Mouse (Mus musculus): ENCODE results near the gene Sp6. TPM values are rescaled to one million over a fixed set of nuclear protein-coding genes. Genes with fewer than 3 reads are reported as not detected.

The Sp6 gene
- polyA plus RNA-seq, 1 experiment, result 8.5 TPM

DNA sequence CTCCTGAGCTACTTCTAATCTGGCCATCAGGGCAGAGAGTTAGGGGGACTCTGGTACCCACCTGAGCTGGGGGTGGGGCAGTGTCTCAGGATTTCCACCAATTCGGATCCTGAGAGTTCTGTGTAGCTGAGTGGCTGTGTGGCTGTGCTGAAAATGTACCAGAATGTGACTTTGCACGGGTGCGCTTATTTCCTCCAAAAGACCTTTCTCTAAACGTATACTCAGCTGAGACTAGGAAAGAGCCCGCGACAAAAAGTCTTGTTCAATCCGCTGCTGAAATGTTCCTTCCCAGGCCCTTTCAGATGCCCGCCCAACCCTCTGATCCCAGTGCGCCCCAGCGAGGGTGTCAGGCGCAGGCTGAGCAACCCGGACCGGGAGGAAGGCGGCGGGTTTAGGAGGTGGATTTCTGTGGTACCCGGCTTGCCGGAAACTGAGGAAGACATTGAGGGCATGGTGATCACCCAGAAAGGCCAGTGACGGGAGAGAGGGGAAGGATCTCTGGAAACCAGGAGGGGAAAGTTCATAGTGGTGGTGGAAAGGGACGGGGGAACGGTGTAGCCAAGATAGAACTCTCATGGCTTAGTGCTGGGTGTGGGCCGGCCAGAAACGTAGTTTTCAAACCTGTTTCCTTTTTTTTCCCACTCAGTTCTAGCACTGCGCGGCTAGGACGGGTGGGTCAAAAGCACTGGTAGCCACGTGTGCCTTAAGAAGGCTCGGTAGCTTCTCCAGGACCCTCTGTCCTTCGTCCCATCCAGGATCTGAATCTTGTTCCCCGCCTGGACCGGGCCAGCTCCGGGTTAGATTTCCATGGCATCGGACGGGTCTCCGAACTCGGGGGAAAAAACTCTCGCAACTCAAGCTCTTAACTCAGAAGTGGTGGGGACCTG is 4.7 kb downstream of the Sp6 start:
- H3K4me1 ChIP-seq (ENCODE audit: control insufficient read depth, insufficient read depth, low read length), result peaks cover 2% of the 10 kb centered on the region; the same call in 1 of the 2 replicates
- WGBS, result 3% methylated on average over 36 of the region's 36 CpGs
- peak; percentile 22 for DNase-seq
- H3K4me3 ChIP-seq (replicated peaks; ENCODE audit: extremely low read depth, low read depth, low read length), result peak overlapping the region; percentile 4
- TF ChIP-seq CTCF (IDR thresholded peaks at IDR 0.05; ENCODE audit: insufficient read depth, low read length), result no peak
- no peak for TF ChIP-seq POLR2A (IDR thresholded peaks at IDR 0.05; ENCODE audit: borderline replicate concordance, extremely low read depth, low read depth, low read length)

DNA sequence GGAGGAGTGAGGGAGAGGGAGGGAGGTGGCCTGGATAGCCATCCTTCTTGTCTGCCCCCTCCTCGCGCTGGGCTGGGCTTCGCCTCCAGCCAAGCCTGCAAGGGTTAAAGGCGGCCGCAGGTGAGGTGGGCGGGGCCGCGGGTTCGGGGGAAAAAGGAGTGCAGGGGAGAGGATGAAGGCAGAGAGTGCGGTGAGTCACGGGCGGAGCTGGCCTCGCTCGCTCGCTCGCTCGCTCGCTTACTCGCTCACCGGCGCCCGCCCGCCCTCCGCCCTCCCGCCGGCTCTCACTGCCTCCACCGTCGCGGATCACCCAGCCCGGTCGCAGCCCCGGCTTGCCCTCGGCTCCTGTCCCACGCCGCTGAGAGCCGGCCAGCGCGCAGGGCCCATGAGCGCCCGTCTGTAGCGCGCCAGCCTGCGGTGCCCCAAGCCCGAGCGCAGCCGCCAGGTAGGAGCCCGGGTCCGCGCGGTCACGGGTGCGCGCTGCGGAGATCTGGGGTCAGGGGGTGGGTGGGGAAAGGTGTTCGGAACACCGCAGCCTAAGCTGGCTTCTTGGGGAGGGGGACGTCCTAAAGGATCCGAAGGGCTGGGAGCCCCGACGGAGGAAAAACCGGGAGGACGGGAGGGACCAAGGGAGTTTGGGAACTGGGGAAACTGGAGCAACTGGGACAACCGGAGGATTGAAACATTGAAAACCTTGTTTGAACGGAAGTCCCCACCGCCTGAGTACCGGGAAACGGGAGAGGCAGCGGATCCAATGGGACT is 5.6 kb downstream of the Sp6 start:
- peaks cover 2% of the 10 kb centered on the region; the same call in 1 of the 2 replicates for H3K4me1 ChIP-seq (ENCODE audit: control insufficient read depth, insufficient read depth, low read length)
- TF ChIP-seq POLR2A (IDR thresholded peaks at IDR 0.05; ENCODE audit: borderline replicate concordance, extremely low read depth, low read depth, low read length) (no peak), CTCF (IDR thresholded peaks at IDR 0.05; ENCODE audit: insufficient read depth, low read length) (no peak)
- peak overlapping the region; percentile 0 for H3K4me3 ChIP-seq (replicated peaks; ENCODE audit: extremely low read depth, low read depth, low read length)
- WGBS, result 2% methylated on average over 68 of the region's 68 CpGs
- peak; percentile 20 for DNase-seq

DNA sequence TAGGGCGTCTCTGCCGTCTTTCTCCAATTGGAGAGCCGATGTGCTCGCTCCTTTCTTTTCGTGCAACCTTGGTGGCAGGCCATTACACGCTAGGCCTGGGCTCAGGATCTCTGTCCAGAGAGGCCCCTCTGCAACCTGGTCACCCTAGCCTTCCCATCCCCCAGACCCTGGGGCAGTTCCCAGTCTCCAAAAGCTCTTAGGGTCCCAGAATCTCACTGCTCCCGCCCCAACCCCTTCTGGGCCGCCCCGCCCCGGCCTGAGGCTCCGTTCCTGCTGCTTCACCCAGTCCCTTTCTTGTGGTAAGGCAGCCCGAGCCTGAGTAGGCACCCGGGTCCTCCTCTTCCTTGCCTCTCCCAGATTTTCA is 6.1 kb downstream of the Sp6 start:
- Histone ChIP-seq H3K4me3 (replicated peaks; ENCODE audit: extremely low read depth, low read depth, low read length) (no peak overlapping the region), H3K4me1 (ENCODE audit: control insufficient read depth, insufficient read depth, low read length) (peaks cover 2% of the 10 kb centered on the region; the same call in 1 of the 2 replicates)
- no peak for DNase-seq
- TF ChIP-seq CTCF (IDR thresholded peaks at IDR 0.05; ENCODE audit: insufficient read depth, low read length) (no peak), POLR2A (IDR thresholded peaks at IDR 0.05; ENCODE audit: borderline replicate concordance, extremely low read depth, low read depth, low read length) (no peak)
- WGBS, result 30% methylated on average over 13 of the region's 13 CpGs

DNA sequence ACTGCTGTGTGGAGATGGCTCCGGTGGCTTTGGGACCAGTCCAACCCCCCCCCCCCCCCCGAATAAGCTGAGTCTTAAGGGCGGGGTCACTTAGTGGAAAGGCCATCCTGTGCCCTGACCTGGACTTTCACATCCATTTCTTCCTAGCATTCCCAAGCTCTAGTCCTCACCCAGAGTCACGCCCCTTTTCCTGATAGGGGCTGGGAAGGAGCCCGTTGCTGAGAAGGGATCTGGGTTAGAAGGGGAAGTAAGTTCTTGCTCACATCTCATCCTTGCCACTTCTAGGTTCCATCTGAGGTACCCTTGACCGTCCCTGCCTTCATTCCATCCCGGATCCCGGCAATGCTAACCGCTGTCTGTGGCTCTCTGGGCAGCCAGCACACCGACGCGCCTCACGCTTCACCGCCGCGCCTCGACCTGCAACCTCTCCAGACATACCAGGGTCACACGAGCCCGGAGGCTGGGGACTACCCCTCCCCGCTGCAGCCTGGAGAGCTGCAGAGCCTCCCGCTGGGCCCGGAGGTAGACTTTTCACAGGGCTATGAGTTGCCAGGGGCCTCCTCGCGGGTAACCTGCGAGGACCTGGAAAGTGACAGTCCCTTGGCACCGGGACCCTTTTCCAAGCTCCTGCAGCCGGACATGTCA is 8.0 kb downstream of the Sp6 start:
- Histone ChIP-seq H3K4me1 (ENCODE audit: control insufficient read depth, insufficient read depth, low read length) (peaks cover 7% of the 10 kb centered on the region), H3K4me3 (replicated peaks; ENCODE audit: extremely low read depth, low read depth, low read length) (no peak overlapping the region)
- TF ChIP-seq CTCF (IDR thresholded peaks at IDR 0.05; ENCODE audit: insufficient read depth, low read length), result no peak
- no peak for DNase-seq
- 2% methylated on average over 27 of the region's 27 CpGs for WGBS

DNA sequence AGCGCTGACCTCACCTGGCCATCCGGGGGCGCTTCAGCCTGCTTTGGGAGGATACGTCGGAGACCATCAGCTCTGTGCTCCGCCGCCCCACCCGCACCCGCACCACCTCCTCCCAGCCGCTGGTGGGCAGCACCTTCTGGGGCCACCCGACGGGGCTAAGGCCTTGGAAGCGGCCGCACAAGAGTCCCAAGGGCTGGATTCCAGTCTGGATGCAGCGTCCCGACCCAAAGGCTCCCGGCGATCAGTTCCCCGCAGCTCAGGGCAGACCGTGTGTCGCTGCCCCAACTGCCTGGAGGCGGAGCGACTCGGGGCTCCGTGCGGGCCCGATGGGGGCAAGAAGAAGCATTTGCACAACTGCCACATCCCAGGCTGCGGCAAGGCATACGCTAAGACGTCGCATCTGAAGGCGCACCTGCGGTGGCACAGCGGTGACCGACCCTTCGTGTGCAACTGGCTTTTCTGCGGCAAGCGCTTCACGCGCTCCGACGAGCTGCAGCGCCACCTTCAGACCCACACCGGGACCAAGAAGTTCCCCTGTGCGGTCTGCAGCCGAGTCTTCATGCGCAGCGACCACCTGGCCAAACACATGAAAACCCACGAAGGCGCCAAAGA is 8.8 kb downstream of the Sp6 start:
- DNase-seq, result peak; percentile 75
- WGBS, result 1% methylated on average over 50 of the region's 50 CpGs
- H3K4me3 ChIP-seq (replicated peaks; ENCODE audit: extremely low read depth, low read depth, low read length), result peak overlapping the region; percentile 78
- H3K4me1 ChIP-seq (ENCODE audit: control insufficient read depth, insufficient read depth, low read length), result peaks cover 7% of the 10 kb centered on the region
- 0 out of 2 replicates have a peak, but pooled peaks have one; percentile 23 for TF ChIP-seq POLR2A (IDR thresholded peaks at IDR 0.05; ENCODE audit: borderline replicate concordance, extremely low read depth, low read depth, low read length)
- TF ChIP-seq CTCF (IDR thresholded peaks at IDR 0.05; ENCODE audit: insufficient read depth, low read length), result peak; percentile 65

DNA sequence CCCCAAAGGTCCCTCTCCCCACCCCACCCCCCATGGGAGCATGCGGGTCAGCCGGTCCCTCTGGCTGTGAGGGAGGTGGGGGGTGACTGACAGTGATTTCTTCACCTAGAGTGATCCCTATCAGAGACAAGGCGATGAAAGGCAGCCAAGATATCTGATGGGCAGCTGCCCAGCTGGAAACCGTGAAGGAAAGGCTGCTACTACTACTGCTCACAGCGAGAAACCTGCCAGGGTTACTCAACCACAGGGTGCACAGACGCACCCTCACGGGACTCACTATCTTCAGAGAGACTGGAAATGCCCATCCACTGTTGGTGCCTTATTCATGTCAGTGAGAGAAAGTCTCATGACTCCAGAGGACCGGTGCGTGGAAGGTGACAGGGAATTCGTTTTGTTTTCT is 11.8 kb downstream of the Sp6 start:
- TF ChIP-seq CTCF (IDR thresholded peaks at IDR 0.05; ENCODE audit: insufficient read depth, low read length) (no peak), POLR2A (IDR thresholded peaks at IDR 0.05; ENCODE audit: borderline replicate concordance, extremely low read depth, low read depth, low read length) (no peak)
- H3K4me3 ChIP-seq (replicated peaks; ENCODE audit: extremely low read depth, low read depth, low read length), result no peak overlapping the region
- 38% methylated on average over 10 of the region's 10 CpGs for WGBS
- H3K4me1 ChIP-seq (ENCODE audit: control insufficient read depth, insufficient read depth, low read length), result peaks cover 7% of the 10 kb centered on the region
- no peak for DNase-seq

DNA sequence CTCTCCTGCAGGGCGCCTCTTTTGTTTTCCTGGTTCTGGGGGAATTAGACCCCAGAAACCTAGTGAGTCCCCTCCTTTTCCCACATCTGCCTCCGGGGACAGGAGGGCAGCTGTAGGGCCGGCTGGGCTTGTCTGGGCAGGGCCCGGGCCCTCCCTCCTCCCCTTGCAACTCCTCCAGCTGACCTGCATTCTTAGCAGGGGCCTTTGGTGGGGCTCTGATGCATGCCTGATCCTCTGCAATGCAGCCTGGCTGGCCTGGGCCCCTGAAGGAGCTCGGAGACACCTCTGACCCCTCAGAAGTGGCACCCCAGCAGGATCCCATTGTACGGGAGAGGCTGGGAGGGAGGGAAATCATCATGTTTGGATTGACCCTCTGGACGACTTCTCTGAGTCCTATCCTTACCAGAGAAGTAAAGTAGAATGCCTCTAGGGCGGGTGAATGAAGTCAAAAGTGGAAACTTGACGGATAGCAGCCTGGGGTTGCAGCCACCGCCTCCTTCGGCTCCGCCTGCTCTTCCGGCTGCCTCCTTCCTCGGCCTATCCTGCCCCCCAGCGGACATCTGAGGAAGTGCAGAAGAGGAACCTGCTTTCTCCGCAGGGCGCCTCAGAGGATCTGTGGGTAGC is 12.6 kb downstream of the Sp6 start:
- peak; percentile 83 for DNase-seq
- Histone ChIP-seq H3K4me1 (ENCODE audit: control insufficient read depth, insufficient read depth, low read length) (peaks cover 11% of the 10 kb centered on the region), H3K4me3 (replicated peaks; ENCODE audit: extremely low read depth, low read depth, low read length) (peak overlapping the region; percentile 38)
- 6% methylated on average over 17 of the region's 17 CpGs for WGBS
- TF ChIP-seq POLR2A (IDR thresholded peaks at IDR 0.05; ENCODE audit: borderline replicate concordance, extremely low read depth, low read depth, low read length) (no peak), CTCF (IDR thresholded peaks at IDR 0.05; ENCODE audit: insufficient read depth, low read length) (peak; percentile 80)

DNA sequence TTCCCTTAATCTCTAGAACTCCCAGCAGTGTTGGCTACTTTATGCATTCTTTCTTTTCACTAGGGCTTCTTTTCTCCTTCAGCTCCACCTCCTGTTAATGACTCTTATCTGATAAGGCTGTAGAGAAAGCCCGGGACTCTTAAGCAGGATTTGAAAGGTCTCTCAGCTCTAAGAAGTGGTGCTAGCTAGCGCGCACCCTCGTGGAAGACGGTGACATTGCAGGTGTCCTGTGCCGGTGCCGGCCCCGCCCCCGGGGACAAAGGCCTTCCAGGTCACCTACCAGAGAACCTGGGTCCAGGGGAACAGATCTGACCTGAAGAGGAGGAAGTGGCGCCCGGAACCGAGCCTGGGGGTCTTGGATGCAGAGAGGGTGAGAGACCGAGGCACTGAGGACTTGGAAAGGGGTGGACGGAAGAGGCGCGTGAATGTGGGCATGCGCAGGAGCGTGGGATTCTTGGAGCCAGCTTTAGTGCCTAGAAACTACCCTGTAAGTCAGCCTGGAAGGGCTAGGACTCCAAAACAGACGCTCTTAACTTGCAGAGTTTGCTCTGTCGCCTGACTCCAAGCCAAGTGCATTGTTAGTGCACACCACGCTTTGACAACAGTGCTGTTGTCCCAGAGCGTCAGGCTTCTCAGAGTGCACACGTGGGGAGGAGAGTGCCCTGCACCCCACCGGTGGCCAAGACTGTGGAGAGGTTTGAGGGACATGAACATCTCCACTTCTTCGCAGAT is 16.7 kb downstream of the Sp6 start, which contains the start of gene Scrn2:
Scrn2 (plus strand) TSS at position 253 of the 732 bp plus-strand sequence.
- H3K4me3 ChIP-seq (replicated peaks; ENCODE audit: extremely low read depth, low read depth, low read length), result peak within 1 kb of the TSS; percentile 93
- under 1% methylated on average over 25 of the region's 25 CpGs for WGBS
- TF ChIP-seq CTCF (IDR thresholded peaks at IDR 0.05; ENCODE audit: insufficient read depth, low read length), result peak; percentile 83
- TF ChIP-seq POLR2A (IDR thresholded peaks at IDR 0.05; ENCODE audit: borderline replicate concordance, extremely low read depth, low read depth, low read length), result no peak
- peaks cover 9% of the 10 kb centered on the region for H3K4me1 ChIP-seq (ENCODE audit: control insufficient read depth, insufficient read depth, low read length)
- peak; percentile 88 for DNase-seq
